Mouse (Mus musculus): ENCODE measurements around the gene Psors1c2.

DNA sequence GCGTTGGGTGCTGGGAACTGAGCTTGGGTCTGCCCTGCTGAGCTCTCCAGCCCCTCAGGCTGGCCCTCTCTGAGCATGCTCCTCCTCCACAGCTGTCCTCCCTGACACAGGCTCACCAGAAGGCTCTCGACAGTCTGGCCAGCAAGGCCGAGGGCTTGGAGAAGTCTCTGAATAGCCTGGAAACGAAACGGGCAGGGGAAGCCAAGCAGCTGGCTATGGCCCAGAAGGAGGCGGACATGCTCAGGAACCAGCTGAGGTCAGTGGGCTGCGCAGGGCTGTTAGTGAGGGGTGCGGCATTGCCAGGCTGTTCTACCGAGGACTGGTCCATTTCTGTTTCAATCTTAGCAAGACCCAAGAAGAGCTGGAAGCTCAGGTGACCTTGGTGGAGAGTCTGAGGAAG lies 8.6 kb upstream of the Psors1c2 start:
- no peak for TF ChIP-seq CTCF (IDR thresholded peaks at IDR 0.05; ENCODE audit: borderline replicate concordance, insufficient read depth, low read length)
- TF ChIP-seq POLR2A (IDR thresholded peaks at IDR 0.05; ENCODE audit: low read depth, low read length): no peak
